Mouse (Mus musculus): ENCODE results near the gene Yap1.

Yap1 gene

GRCm38 (mm10) chr9:7977587-7977986, 26.8 kb downstream of the Yap1 start:
- no peak for DNase-seq (ENCODE audit: low spot score)

GRCm38 (mm10) chr9:7971993-7972392, 32.4 kb downstream of the Yap1 start:
- no peak for DNase-seq (ENCODE audit: low spot score)

- DNase-seq (ENCODE audit: low spot score), result no peak
These were observed 36.4 kb downstream of the Yap1 start for GRCm38 (mm10) chr9:7967980-7968379.

- DNase-seq (ENCODE audit: low spot score), result no peak
These were observed 38.8 kb downstream of the Yap1 start for GRCm38 (mm10) chr9:7965590-7965989.

- no peak for DNase-seq (ENCODE audit: low spot score)
These were observed 40.5 kb downstream of the Yap1 start for GRCm38 (mm10) chr9:7963867-7964266.

- no peak for DNase-seq (ENCODE audit: low spot score)
These were observed 41.5 kb downstream of the Yap1 start for GRCm38 (mm10) chr9:7962915-7963314.

- peak; percentile 34 for DNase-seq (ENCODE audit: low spot score)
These were observed 42.8 kb downstream of the Yap1 start for GRCm38 (mm10) chr9:7961366-7962160.

- peak; percentile 36 for DNase-seq (ENCODE audit: low spot score)
These were observed 44.0 kb downstream of the Yap1 start for GRCm38 (mm10) chr9:7960382-7960781.

- no peak for DNase-seq (ENCODE audit: low spot score)
These were observed 45.1 kb downstream of the Yap1 start for GRCm38 (mm10) chr9:7959301-7959700.

- DNase-seq (ENCODE audit: low spot score), result no peak
These were observed 46.3 kb downstream of the Yap1 start for GRCm38 (mm10) chr9:7958025-7958593.

- no peak for DNase-seq (ENCODE audit: low spot score)
These were observed 47.0 kb downstream of the Yap1 start for GRCm38 (mm10) chr9:7957407-7957806.

- DNase-seq (ENCODE audit: low spot score), result no peak
These were observed 48.0 kb downstream of the Yap1 start for GRCm38 (mm10) chr9:7956400-7956799.

- no peak for DNase-seq (ENCODE audit: low spot score)
These were observed 51.5 kb downstream of the Yap1 start for GRCm38 (mm10) chr9:7952886-7953285.

GRCm38 (mm10) chr9:7950211-7950644, 54.2 kb downstream of the Yap1 start:
- no peak for DNase-seq (ENCODE audit: low spot score)

GRCm38 (mm10) chr9:7947946-7948345, 56.5 kb downstream of the Yap1 start:
- DNase-seq (ENCODE audit: low spot score), result no peak

- DNase-seq (ENCODE audit: low spot score), result no peak
These were observed 60.5 kb downstream of the Yap1 start for GRCm38 (mm10) chr9:7943796-7944462.

GRCm38 (mm10) chr9:7942701-7943100, 61.7 kb downstream of the Yap1 start:
- no peak for DNase-seq (ENCODE audit: low spot score)

- no peak for DNase-seq (ENCODE audit: low spot score)
These were observed 64.3 kb downstream of the Yap1 start for GRCm38 (mm10) chr9:7940075-7940474.

GRCm38 (mm10) chr9:7934419-7934818, 70.0 kb downstream of the Yap1 start:
- no peak for DNase-seq (ENCODE audit: low spot score)

- no peak for DNase-seq (ENCODE audit: low spot score)
These were observed 74.8 kb downstream of the Yap1 start for GRCm38 (mm10) chr9:7929552-7929951.

- no peak for DNase-seq (ENCODE audit: low spot score)
These were observed 75.5 kb downstream of the Yap1 start for GRCm38 (mm10) chr9:7928866-7929265.

GRCm38 (mm10) chr9:7928207-7928793, 76.1 kb downstream of the Yap1 start:
- DNase-seq (ENCODE audit: low spot score), result no peak

- DNase-seq (ENCODE audit: low spot score), result no peak
These were observed 89.5 kb downstream of the Yap1 start for GRCm38 (mm10) chr9:7914925-7915324.
